Mouse (Mus musculus) hindbrain, embryonic 14.5 days (tissue): ENCODE measurements at regions not wholly inside any gene's neighbourhood (a gene's known extent, or its start where the extent isn't known, plus 50 kb on each side); places are given as distances from the start of the nearest gene placed in this dataset.
"Not testable (repeated sequence)": the region's sequence is repeated elsewhere in the genome, so short reads cannot be mapped to it uniquely, and the experiment has no call there.

Source experiments
- ATAC-seq: fragments of 200-750 bp; cut with Nextera tagmentation; 2 replicates; pipeline ENCODE4 v1.8.0; 2017; ENCODE audit warnings: moderate number of reproducible peaks, mild to moderate bottlenecking, moderate TSS enrichment, moderate library complexity; ENCODE audit not compliant: low FRiP score
- DNase-seq: peaks from one replicate; pipeline ENCODE4 v3.0.0-alpha.2; 2015; ENCODE audit warnings: low spot score
- H3K27ac ChIP-seq: fragments of 300-500 bp; sonication (generic); 2 replicates; pipeline ENCODE4 v1.5.1; 2014; ENCODE audit warnings: mild to moderate bottlenecking, moderate library complexity
- H3K27me3 ChIP-seq: fragments of 300-500 bp; sonication (generic); 2 replicates; pipeline ENCODE4 v1.6.1; 2014; ENCODE audit warnings: mild to moderate bottlenecking, low read length, mixed read lengths; ENCODE audit not compliant: control insufficient read depth, insufficient read depth
- H3K36me3 ChIP-seq: fragments of 300-500 bp; sonication (generic); replicated peaks from 2 replicates; pipeline ENCODE4 v1.6.1; 2014; ENCODE audit not compliant: control insufficient read depth, insufficient read depth
- H3K4me1 ChIP-seq: fragments of 300-500 bp; sonication (generic); replicated peaks from 2 replicates; pipeline ENCODE4 v1.6.1; 2014; ENCODE audit warnings: antibody characterized with exemption, low read length, mixed read lengths; ENCODE audit not compliant: control insufficient read depth, insufficient read depth
- H3K4me2 ChIP-seq: fragments of 300-500 bp; sonication (generic); replicated peaks from 2 replicates; pipeline ENCODE4 v1.6.1; 2014; ENCODE audit warnings: mild to moderate bottlenecking, moderate library complexity
- H3K4me3 ChIP-seq: fragments of 300-500 bp; sonication (generic); replicated peaks from 2 replicates; pipeline ENCODE4 v1.5.1; 2014; ENCODE audit warnings: mild to moderate bottlenecking, low read length
- H3K9ac ChIP-seq: fragments of 300-500 bp; sonication (generic); 2 replicates; pipeline ENCODE4 v1.6.1; 2014
- H3K9me3 ChIP-seq: fragments of 300-500 bp; sonication (generic); 2 replicates; pipeline ENCODE4 v1.6.1; 2016; ENCODE audit warnings: low read length; ENCODE audit not compliant: control insufficient read depth
- WGBS: fragments of 180-500 bp; shearing (Covaris S2); extraction: QIAGEN DNeasy Blood & Tissue Kit; methylation state at CpG from one replicate; pipeline ENCODE4 v1.1.7; 2014; 5-methylcytosine and 5-hydroxymethylcytosine counted together

- Histone ChIP-seq H3K4me2 (no peak overlapping the region), H3K4me1 (no peaks in the 10 kb centered on the region), H3K27ac (no peak overlapping the region), H3K36me3 (no peaks in the 10 kb centered on the region), H3K9me3 (no peaks in the 10 kb centered on the region), H3K27me3 (no peaks in the 10 kb centered on the region), H3K9ac (no peak overlapping the region), H3K4me3 (no peak overlapping the region)
- DNase-seq (peak; percentile 36), ATAC-seq (no peak)
These were observed 89.7 kb upstream of the Mageb16 start for GRCm38 (mm10) chrX:79760887-79761286.

GRCm38 (mm10) chrX:79758596-79758995 is 87.4 kb upstream of the Mageb16 start:
- H3K4me2 ChIP-seq, H3K4me3 ChIP-seq, H3K36me3 ChIP-seq, DNase-seq, H3K9ac ChIP-seq, H3K27me3 ChIP-seq, H3K27ac ChIP-seq, H3K9me3 ChIP-seq, ATAC-seq, H3K4me1 ChIP-seq: not testable (repeated sequence)
- WGBS = 84% methylated on average over 16 of the region's 16 CpGs
